Mouse (Mus musculus) liver, embryonic 12.5 days (tissue): Measurements from ENCODE around the gene Ash1l. TPM values are rescaled to one million over a fixed set of nuclear protein-coding genes. Genes with fewer than 3 reads are reported as not detected.

Experiments used
- polyA plus RNA-seq: library from polyadenylated mRNA; unstranded; fragments of >200 nt; fragmentation: Nextera tagmentation; extraction: Ambion mirVana; gene quantifications from 2 replicates; pipeline ENCODE4 v1.2.1, GENCODE M21; 2016

Ash1l gene
- polyA plus RNA-seq, 1 experiment from 2014 or later: 8.9 TPM

Other genes with a start within 250 kb of the Ash1l start
- 36.0 and 36.4 TPM in 2 replicates for gene Rit1, start 233.8 kb upstream of the Ash1l start, polyA plus RNA-seq
- gene Syt11, start 175.5 kb upstream of the Ash1l start, polyA plus RNA-seq: 1.4 and 1.5 TPM in 2 replicates
- gene Gon4l, start 115.4 kb upstream of the Ash1l start, polyA plus RNA-seq: 6.8 and 7.6 TPM in 2 replicates
- 24.3 and 26.5 TPM in 2 replicates for gene Msto1, start 36.6 kb upstream of the Ash1l start, polyA plus RNA-seq
- 133 and 139 TPM in 2 replicates for gene Dap3, start 559 bp downstream of the Ash1l start, polyA plus RNA-seq
- gene Rusc1, start 142.7 kb downstream of the Ash1l start, polyA plus RNA-seq: 7.7 and 8.8 TPM in 2 replicates
- gene Gm43738, start 150.5 kb downstream of the Ash1l start, polyA plus RNA-seq: 0.06 TPM in 1 of 2 replicates, not detected in the other
- gene Fdps, start 151.3 kb downstream of the Ash1l start, polyA plus RNA-seq: 284 and 291 TPM in 2 replicates
- 162 and 171 TPM in 2 replicates for gene Pklr, start 185.5 kb downstream of the Ash1l start, polyA plus RNA-seq
- 0.81 and 0.86 TPM in 2 replicates for gene Hcn3, start 209.6 kb downstream of the Ash1l start, polyA plus RNA-seq
- 21.1 and 21.2 TPM in 2 replicates for gene Clk2, start 214.2 kb downstream of the Ash1l start, polyA plus RNA-seq
- gene Scamp3, start 226.9 kb downstream of the Ash1l start, polyA plus RNA-seq: 79.8 and 86.3 TPM in 2 replicates
- 5.3 and 6.6 TPM in 2 replicates for gene Fam189b, start 232.5 kb downstream of the Ash1l start, polyA plus RNA-seq